Mouse (Mus musculus): ENCODE results near the gene Morn5. TPM values are rescaled to one million over a fixed set of nuclear protein-coding genes. Genes with fewer than 3 reads are reported as not detected.

Morn5 gene
- polyA plus RNA-seq, 1 experiment from 2014 or later = 1.2 TPM

DNA sequence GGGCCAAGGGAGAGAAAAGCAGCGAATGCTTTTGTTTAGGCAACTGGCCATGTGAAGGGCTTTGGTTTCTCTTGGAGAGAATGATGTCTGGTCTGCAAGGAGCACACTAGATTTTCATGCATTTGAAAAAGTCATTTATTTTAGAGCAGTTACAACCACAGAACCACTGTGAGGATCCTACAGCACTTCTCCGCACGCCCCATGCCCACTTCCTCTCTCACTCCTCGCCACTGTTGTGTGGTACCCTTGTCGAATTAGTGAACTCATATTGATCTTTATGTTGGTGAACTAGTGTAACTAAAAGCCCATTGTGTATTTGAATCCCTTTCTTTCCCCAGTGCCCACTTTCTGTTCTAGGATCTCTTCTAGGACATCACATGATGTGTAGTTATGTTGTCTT, 26.0 kb downstream of the Morn5 start:
- H3K27me3 ChIP-seq = peaks cover 12% of the 10 kb centered on the region; the same call in 1 of the 2 replicates
- 84% methylated on average over 5 of the region's 5 CpGs for WGBS
- H3K36me3 ChIP-seq = no peaks in the 10 kb centered on the region
- no peak overlapping the region for H3K27ac ChIP-seq (replicated peaks)
- no peak overlapping the region for H3K4me3 ChIP-seq
- ATAC-seq (ENCODE audit: low read depth) = no peak
- peaks cover 14% of the 10 kb centered on the region for H3K4me1 ChIP-seq (replicated peaks)
- no peak overlapping the region for H3K4me2 ChIP-seq
- H3K9ac ChIP-seq = no peak overlapping the region
- no peaks in the 10 kb centered on the region for H3K9me3 ChIP-seq

GRCm38 (mm10) chr2:36077160-36077761, 28.0 kb downstream of the Morn5 start:
- 11% methylated on average over 11 of the region's 11 CpGs for WGBS
- Histone ChIP-seq H3K27ac (replicated peaks) (no peak overlapping the region), H3K9me3 (no peaks in the 10 kb centered on the region), H3K4me1 (replicated peaks) (peaks cover 14% of the 10 kb centered on the region), H3K36me3 (no peaks in the 10 kb centered on the region), H3K9ac (peak overlapping the region; percentile 50; the same call in 1 of the 2 replicates), H3K4me2 (peak overlapping the region; percentile 51), H3K4me3 (peak overlapping the region; percentile 14; the same call in 1 of the 2 replicates), H3K27me3 (peaks cover 14% of the 10 kb centered on the region; the same call in 1 of the 2 replicates)
- ATAC-seq (ENCODE audit: low read depth) = peak; percentile 77

- H3K27ac ChIP-seq (replicated peaks) = no peak overlapping the region
- H3K9me3 ChIP-seq = no peaks in the 10 kb centered on the region
- no peak overlapping the region for H3K9ac ChIP-seq
- H3K4me1 ChIP-seq (replicated peaks) = peaks cover 14% of the 10 kb centered on the region
- H3K4me2 ChIP-seq = no peak overlapping the region
- H3K36me3 ChIP-seq = no peaks in the 10 kb centered on the region
- 45% methylated on average over 9 of the region's 9 CpGs for WGBS
- H3K27me3 ChIP-seq = peaks cover 26% of the 10 kb centered on the region
- no peak for ATAC-seq (ENCODE audit: low read depth)
- no peak overlapping the region for H3K4me3 ChIP-seq
Observed at GRCm38 (mm10) chr2:36081446-36081845, 32.2 kb downstream of the Morn5 start.

- H3K27me3 ChIP-seq = peaks cover 42% of the 10 kb centered on the region
- no peak overlapping the region for H3K4me3 ChIP-seq
- no peak overlapping the region for H3K27ac ChIP-seq (replicated peaks)
- H3K36me3 ChIP-seq = no peaks in the 10 kb centered on the region
- no peaks in the 10 kb centered on the region for H3K9me3 ChIP-seq
- ATAC-seq (ENCODE audit: low read depth) = no peak
- no peak overlapping the region for H3K9ac ChIP-seq
- no peak overlapping the region for H3K4me2 ChIP-seq
- peaks cover under 1% of the 10 kb centered on the region; the same call in 1 of the 2 replicates for H3K4me1 ChIP-seq (replicated peaks)
- WGBS = 84% methylated on average over 9 of the region's 9 CpGs
Observed at GRCm38 (mm10) chr2:36082802-36083580, 33.7 kb downstream of the Morn5 start.

- Histone ChIP-seq H3K4me2 (no peak overlapping the region), H3K9ac (no peak overlapping the region), H3K27me3 (peaks cover 50% of the 10 kb centered on the region), H3K27ac (replicated peaks) (no peak overlapping the region), H3K4me3 (no peak overlapping the region), H3K9me3 (no peaks in the 10 kb centered on the region), H3K4me1 (replicated peaks) (no peaks in the 10 kb centered on the region), H3K36me3 (no peaks in the 10 kb centered on the region)
- 78% methylated on average over 1 of the region's 1 CpGs for WGBS
- no peak for ATAC-seq (ENCODE audit: low read depth)
Observed at GRCm38 (mm10) chr2:36085041-36085440, 35.8 kb downstream of the Morn5 start.

GRCm38 (mm10) chr2:36089190-36089589, 39.9 kb downstream of the Morn5 start:
- peaks cover 86% of the 10 kb centered on the region for H3K27me3 ChIP-seq
- no peak overlapping the region for H3K9ac ChIP-seq
- H3K36me3 ChIP-seq = no peaks in the 10 kb centered on the region
- no peak for ATAC-seq (ENCODE audit: low read depth)
- WGBS = 38% methylated on average over 3 of the region's 3 CpGs
- peaks cover 14% of the 10 kb centered on the region for H3K4me1 ChIP-seq (replicated peaks)
- no peak overlapping the region for H3K4me2 ChIP-seq
- no peak overlapping the region for H3K4me3 ChIP-seq
- H3K27ac ChIP-seq (replicated peaks) = no peak overlapping the region
- H3K9me3 ChIP-seq = no peaks in the 10 kb centered on the region

DNA sequence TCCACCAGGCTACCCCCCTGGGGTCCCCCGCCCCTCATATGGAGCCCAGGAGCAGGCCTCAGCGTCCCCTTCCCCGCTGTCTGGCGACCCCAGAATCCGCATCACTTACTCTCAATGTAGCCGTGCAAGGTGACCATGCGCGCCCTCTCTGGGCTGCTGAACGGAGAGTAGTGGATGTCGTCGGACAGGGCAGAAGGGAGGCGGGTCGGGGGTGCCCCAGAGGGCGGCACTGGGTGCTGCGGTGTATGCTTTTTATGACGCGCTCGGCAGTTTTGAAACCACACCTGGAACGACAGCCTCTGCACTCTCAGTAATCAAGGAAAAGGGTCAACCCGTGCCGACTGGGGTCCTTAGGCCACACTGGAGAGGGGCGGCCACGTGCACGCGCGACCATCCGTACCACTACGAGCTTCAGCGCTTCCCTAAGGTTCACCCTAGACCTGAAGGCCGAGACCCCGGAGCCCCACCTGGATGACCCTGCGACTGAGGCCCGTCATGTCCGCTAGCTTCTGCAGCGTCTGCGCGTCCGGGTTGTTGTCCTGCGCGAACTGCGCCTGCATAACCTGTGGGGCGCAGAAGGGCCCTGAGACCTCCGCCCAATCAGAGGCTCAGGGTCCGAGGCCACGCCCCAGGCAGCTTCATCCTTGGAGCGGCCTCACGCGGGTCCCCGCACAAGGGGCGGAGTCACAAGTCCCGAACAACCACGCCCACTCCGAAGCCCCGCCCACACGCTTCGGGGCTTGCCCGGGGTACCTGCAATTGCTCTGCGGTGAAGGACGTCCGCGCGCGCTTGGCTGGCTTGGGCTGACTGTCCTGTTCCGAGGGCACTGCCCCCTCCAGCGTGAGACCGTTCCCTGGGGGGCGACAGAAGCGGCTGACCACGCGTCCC, 41.8 kb downstream of the Morn5 start:
- 2% methylated on average over 70 of the region's 70 CpGs for WGBS
- Histone ChIP-seq H3K9me3 (no peaks in the 10 kb centered on the region), H3K9ac (0 out of 2 replicates have a peak overlapping the region, but pooled peaks have one; percentile 8), H3K4me3 (peak overlapping the region; percentile 38), H3K36me3 (no peaks in the 10 kb centered on the region), H3K4me2 (peak overlapping the region; percentile 64), H3K4me1 (replicated peaks) (peaks cover 14% of the 10 kb centered on the region), H3K27ac (replicated peaks) (no peak overlapping the region), H3K27me3 (peaks cover 100% of the 10 kb centered on the region)
- peak; percentile 79 for ATAC-seq (ENCODE audit: low read depth)

- Histone ChIP-seq H3K4me3 (no peak overlapping the region), H3K4me2 (no peak overlapping the region), H3K9me3 (no peaks in the 10 kb centered on the region), H3K27ac (replicated peaks) (no peak overlapping the region), H3K27me3 (peaks cover 100% of the 10 kb centered on the region), H3K36me3 (no peaks in the 10 kb centered on the region), H3K9ac (no peak overlapping the region), H3K4me1 (replicated peaks) (peaks cover 14% of the 10 kb centered on the region)
- 3% methylated on average over 4 of the region's 4 CpGs for WGBS
- ATAC-seq (ENCODE audit: low read depth) = no peak
Observed at GRCm38 (mm10) chr2:36092748-36093147, 43.5 kb downstream of the Morn5 start.

DNA sequence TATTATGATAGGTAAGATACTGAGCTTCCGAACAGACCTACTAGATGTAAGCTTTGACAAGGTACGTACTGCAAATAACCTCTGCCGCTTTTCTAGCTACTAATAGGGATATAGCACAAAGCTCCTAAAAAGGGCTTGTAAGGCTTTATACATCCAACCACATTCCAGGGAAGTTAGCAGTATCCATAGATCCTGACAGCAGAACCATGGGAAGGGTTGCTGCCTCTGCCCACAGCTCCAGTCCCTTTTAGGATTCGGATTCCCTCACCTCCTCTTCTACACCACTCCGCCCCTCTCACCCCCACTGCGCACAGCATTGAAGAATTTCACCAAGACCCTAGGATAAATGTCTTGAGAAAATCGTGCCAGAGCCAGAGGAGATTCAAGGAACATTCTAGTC, 44.0 kb downstream of the Morn5 start:
- no peaks in the 10 kb centered on the region for H3K9me3 ChIP-seq
- H3K9ac ChIP-seq = no peak overlapping the region
- H3K27me3 ChIP-seq = peaks cover 100% of the 10 kb centered on the region
- no peaks in the 10 kb centered on the region for H3K36me3 ChIP-seq
- ATAC-seq (ENCODE audit: low read depth) = no peak
- H3K4me2 ChIP-seq = no peak overlapping the region
- H3K4me1 ChIP-seq (replicated peaks) = peaks cover 14% of the 10 kb centered on the region
- H3K4me3 ChIP-seq = no peak overlapping the region
- no peak overlapping the region for H3K27ac ChIP-seq (replicated peaks)
- 19% methylated on average over 7 of the region's 7 CpGs for WGBS

- Histone ChIP-seq H3K27ac (replicated peaks) (no peak overlapping the region), H3K9ac (no peak overlapping the region), H3K27me3 (peaks cover 100% of the 10 kb centered on the region), H3K4me2 (no peak overlapping the region), H3K36me3 (no peaks in the 10 kb centered on the region), H3K4me1 (replicated peaks) (peaks cover 14% of the 10 kb centered on the region), H3K4me3 (no peak overlapping the region), H3K9me3 (no peaks in the 10 kb centered on the region)
- no peak for ATAC-seq (ENCODE audit: low read depth)
- WGBS = 4% methylated on average over 31 of the region's 31 CpGs
Observed at GRCm38 (mm10) chr2:36093914-36094475, 44.7 kb downstream of the Morn5 start.

DNA sequence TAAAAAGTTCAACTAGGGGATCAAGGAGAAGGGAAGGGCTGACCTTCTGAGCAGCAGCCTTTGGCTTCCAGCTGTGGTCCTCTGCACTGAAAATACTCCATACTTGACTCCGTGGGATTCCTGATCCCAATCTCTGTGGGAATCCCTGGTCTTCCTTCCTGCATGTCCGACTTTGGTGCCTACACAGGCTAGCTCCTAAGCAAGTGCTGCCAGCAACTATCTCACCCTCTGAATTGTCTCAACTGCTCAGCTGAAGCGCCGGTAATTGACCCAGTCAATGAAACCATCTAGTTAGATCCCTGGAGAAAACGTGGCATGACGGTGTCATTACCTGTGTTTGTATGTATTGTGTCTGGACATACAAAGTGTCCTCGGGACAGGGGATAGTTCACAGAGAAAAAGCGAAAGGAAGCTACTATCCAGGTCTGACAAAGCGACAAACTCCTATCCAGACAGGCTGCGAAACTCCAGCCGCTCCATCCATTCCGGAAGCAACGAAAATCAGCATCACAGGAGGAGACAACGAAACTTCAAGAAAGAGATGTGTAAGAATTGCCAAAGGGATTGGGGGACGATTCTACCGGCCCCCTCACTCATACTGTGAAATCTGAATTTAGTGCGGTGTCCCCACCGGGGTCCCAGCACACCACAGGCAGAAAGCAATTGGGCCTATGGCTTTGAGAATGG, 48.0 kb downstream of the Morn5 start:
- peaks cover 100% of the 10 kb centered on the region for H3K27me3 ChIP-seq
- WGBS = 3% methylated on average over 18 of the region's 18 CpGs
- no peak for ATAC-seq (ENCODE audit: low read depth)
- H3K4me3 ChIP-seq = no peak overlapping the region
- H3K36me3 ChIP-seq = no peaks in the 10 kb centered on the region
- H3K4me1 ChIP-seq (replicated peaks) = peaks cover 1% of the 10 kb centered on the region; the same call in 1 of the 2 replicates
- no peak overlapping the region for H3K27ac ChIP-seq (replicated peaks)
- H3K4me2 ChIP-seq = no peak overlapping the region
- H3K9me3 ChIP-seq = no peaks in the 10 kb centered on the region
- H3K9ac ChIP-seq = no peak overlapping the region
